ENCODE assay signal across 9 mouse cellular contexts in the genomic region with DNA sequence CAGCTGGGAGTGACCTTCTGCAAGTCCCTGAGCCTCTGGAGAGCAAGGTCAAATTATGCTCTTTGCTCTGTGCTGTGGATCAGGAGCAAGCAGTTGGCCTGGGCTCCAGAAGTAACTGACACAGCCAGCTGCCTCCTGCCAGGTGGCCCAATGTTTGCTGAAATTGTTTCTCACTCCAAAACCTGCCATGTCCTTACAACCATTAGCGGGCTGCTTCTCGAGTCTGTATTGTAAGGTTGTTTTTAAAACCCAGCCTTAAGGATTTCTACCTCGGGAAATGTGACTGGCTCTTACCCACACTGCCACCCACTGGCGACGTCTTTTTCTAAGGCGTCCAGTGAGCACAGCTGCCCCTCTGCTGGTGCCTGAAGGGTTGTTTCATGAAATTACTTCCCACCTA. TPM values are rescaled to one million over a fixed set of nuclear protein-coding genes. Genes with fewer than 3 reads are reported as not detected.
A peak's percentile ranks its signal among the peaks of the same experiment; 100 is the strongest.
DNase-seq lines count a peak whose midpoint lies in the region; ATAC-seq and TF ChIP-seq lines count a peak whose summit lies in the region.
"Had no signal": no experiment of that assay in that cellular context is flagged by ENCODE, and none has a peak within 500 bp of the region (broad histone marks: within the 10 kb centered on the region; RNA-seq: fewer than 3 reads in every experiment).

No protein-coding gene starts in this region.

- no peak for TF ChIP-seq POLR2A in kidney, adult 2 months (IDR thresholded peaks at IDR 0.05; ENCODE audit: low read depth, low read length)
- TF ChIP-seq POLR2A in MEL (IDR thresholded peaks at IDR 0.05; ENCODE audit: control insufficient read depth in 1 of 2, insufficient read depth in 1 of 2, low read depth in 1 of 2, low read length in 2 of 2, poor library complexity in 1 of 2): no peak

- no peaks in the 10 kb centered on the region for H3K36me3 ChIP-seq in kidney, adult 2 months (ENCODE audit: control insufficient read depth, insufficient read depth, low read length)
- H3K36me3 ChIP-seq in kidney, embryonic 16.5 days (ENCODE audit: insufficient read depth, low read length): no peaks in the 10 kb centered on the region
- 0 out of 4 replicates have a peak, but pooled peaks cover 0 to 3% of the 10 kb centered on the region in 2 experiments for H3K36me3 ChIP-seq in MEL (ENCODE audit: control insufficient read depth in 1 of 2, insufficient read depth in 2 of 2, low read length in 2 of 2)
- H3K36me3 ChIP-seq: embryonic facial prominence, embryonic 15.5 days had no signal

- H3K9me3 ChIP-seq in kidney, embryonic 16.5 days (ENCODE audit: low read length): no peaks in the 10 kb centered on the region
- no peaks in the 10 kb centered on the region for H3K9me3 ChIP-seq in MEL (replicated peaks; ENCODE audit: insufficient read depth, low read length)
- H3K9me3 ChIP-seq: embryonic facial prominence, embryonic 15.5 days had no signal

- no peak overlapping the region for H3K4me3 ChIP-seq in kidney, adult 2 months (ENCODE audit: insufficient read depth, low read depth, low read length)
- H3K4me3 ChIP-seq in kidney, embryonic 16.5 days (ENCODE audit: low read length): no peak overlapping the region
- H3K4me3 ChIP-seq in MEL (ENCODE audit: control insufficient read depth in 1 of 2, insufficient read depth in 1 of 2, low read depth in 2 of 2, low read length in 2 of 2): no peak overlapping the region
- H3K4me3 ChIP-seq: embryonic facial prominence, embryonic 15.5 days had no signal

- no peak for ATAC-seq in kidney, embryonic 16.5 days (ENCODE audit: low FRiP score, low TSS enrichment)
- ATAC-seq in common myeloid progenitor, adult 5-6 weeks (replicated peaks; ENCODE audit: low read depth, poor library complexity, severe bottlenecking): peak; percentile 36; the same call in 1 of the 2 replicates
- no peak for ATAC-seq in monocyte, adult 5-6 weeks (replicated peaks; ENCODE audit: insufficient number of reproducible peaks, low FRiP score, low TSS enrichment, poor library complexity, severe bottlenecking)

- no peak overlapping the region for H3K27ac ChIP-seq in kidney, adult 2 months (ENCODE audit: insufficient read depth, low read depth, low read length)
- no peak overlapping the region for H3K27ac ChIP-seq in kidney, embryonic 16.5 days (ENCODE audit: low read length)
- H3K27ac ChIP-seq in MEL (ENCODE audit: control insufficient read depth, low read depth, low read length): no peak overlapping the region
- H3K27ac ChIP-seq: embryonic facial prominence, embryonic 15.5 days had no signal

- no peak overlapping the region for H3K4me2 ChIP-seq in kidney, embryonic 16.5 days (replicated peaks; ENCODE audit: low read depth, low read length)
- H3K4me2 ChIP-seq: embryonic facial prominence, embryonic 15.5 days had no signal

- no peak for TF ChIP-seq EP300 in MEL (IDR thresholded peaks at IDR 0.05; ENCODE audit: low read depth in 1 of 2, low read length in 2 of 2)

- intact Hi-C loops in heart, postnatal 10 days (cut with DNase I): loop anchor here (1.0 to 2.0 kb wide), 2 partner anchors 439 to 598 kb away; no protein-coding TSS in a partner anchor

- 2% methylated on average over 6 of the region's 6 CpGs for WGBS in kidney, adult 2 months
- 2% methylated on average over 6 of the region's 6 CpGs for WGBS in kidney, embryonic 16.5 days

- H3K79me2 ChIP-seq in MEL (ENCODE audit: control insufficient read depth, insufficient read depth, low read length, poor library complexity): peaks cover 7% of the 10 kb centered on the region

- peak; percentile 74 for DNase-seq in kidney, adult 2 months
- DNase-seq in MEL (ENCODE audit: low read depth, low spot score): peak; percentile 52
- peak; percentile 72 to 76 for DNase-seq in heart, postnatal 10 days
- DNase-seq in lung, adult 18-20 months: peak; percentile 53 to 65
- DNase-seq in right cerebral cortex, postnatal 25 days: peak; percentile 58

- no peaks in the 10 kb centered on the region for H3K27me3 ChIP-seq in kidney, adult 2 months (replicated peaks; ENCODE audit: control insufficient read depth, insufficient read depth, low read length)
- no peaks in the 10 kb centered on the region; the same call in 1 of the 2 replicates for H3K27me3 ChIP-seq in kidney, embryonic 16.5 days (ENCODE audit: insufficient read depth, low read length)
- H3K27me3 ChIP-seq in MEL (ENCODE audit: control insufficient read depth in 1 of 2, insufficient read depth in 2 of 2, low read length in 2 of 2): no peaks in the 10 kb centered on the region; a peak in 1 of 4 replicates
- H3K27me3 ChIP-seq: embryonic facial prominence, embryonic 15.5 days had no signal

- TF ChIP-seq RAD21 in MEL (IDR thresholded peaks at IDR 0.05; ENCODE audit: low read depth, low read length): peak; percentile 75

- H3K4me1 ChIP-seq in kidney, adult 2 months (ENCODE audit: control insufficient read depth, insufficient read depth, low read length): peaks cover 9% of the 10 kb centered on the region; the same call in 1 of the 2 replicates
- peaks cover 17% of the 10 kb centered on the region for H3K4me1 ChIP-seq in kidney, embryonic 16.5 days (ENCODE audit: insufficient read depth, low read length)
- H3K4me1 ChIP-seq in MEL (ENCODE audit: control insufficient read depth in 1 of 2, insufficient read depth in 2 of 2, low read length in 2 of 2): no peaks in the 10 kb centered on the region; a peak in 1 of 4 replicates

- H3K9ac ChIP-seq in kidney, embryonic 16.5 days (replicated peaks; ENCODE audit: low read length): no peak overlapping the region
- H3K9ac ChIP-seq in MEL (ENCODE audit: control insufficient read depth, low read depth, low read length, poor library complexity, severe bottlenecking): no peak overlapping the region
- H3K9ac ChIP-seq: embryonic facial prominence, embryonic 15.5 days had no signal

- TF ChIP-seq CTCF in kidney, adult 2 months (conservative IDR thresholded peaks at IDR 0.05; ENCODE audit: insufficient read depth, insufficient read length, low read depth, low read length): peak; percentile 63
- peak; percentile 34 to 74 (median 66) for TF ChIP-seq CTCF in MEL (IDR thresholded peaks at IDR 0.05 in 2 of 3, conservative IDR thresholded peaks at IDR 0.05 in 1 of 3; ENCODE audit: control insufficient read depth in 1 of 3, insufficient read depth in 1 of 3, low read depth in 2 of 3, low read length in 3 of 3, poor library complexity in 1 of 3, severe bottlenecking in 1 of 3)

TF ChIP-seq in MEL, 35 proteins besides CTCF, POLR2A, EP300 and RAD21:
- TF ChIP-seq NRF1 (IDR thresholded peaks at IDR 0.05; ENCODE audit: insufficient read depth, low read depth, low read length, poor library complexity, severe bottlenecking) (no peak), KAT2A (conservative IDR thresholded peaks at IDR 0.05; ENCODE audit: low read depth, low read length) (no peak), ZC3H11A (IDR thresholded peaks at IDR 0.05; ENCODE audit: low read depth, low read length) (peak; percentile 82), SMC3 (IDR thresholded peaks at IDR 0.05; ENCODE audit: low read depth, low read length) (peak; percentile 87), MEF2A (IDR thresholded peaks at IDR 0.05; ENCODE audit: extremely low read depth, insufficient replicate concordance, low read depth, low read length, poor library complexity, severe bottlenecking) (no peak)

RNA-seq across cellular contexts. Expression of a gene that starts 5.0 kb away (rescaled TPM):
- polyA plus RNA-seq in kidney, adult 2 months (2012; rRNA removed): 10.4 and 10.5 TPM in 2 replicates
- 4.1 and 4.8 TPM in 2 replicates for polyA plus RNA-seq in kidney, embryonic 16.5 days (2015; fragmentation: Nextera tagmentation; extraction: Ambion mirVana)
- total RNA-seq in MEL (2012; rRNA removed): 12.4 and 16.4 TPM in 2 replicates
- polyA plus RNA-seq in MEL (2012; ENCODE audit: insufficient read depth in 1 of 2, insufficient read length in 2 of 2, low read depth in 1 of 2, low replicate concordance in 2 of 2, missing spikeins in 1 of 2): 10 to 100 TPM in 1 of 2 experiments, not detected in 1; 23.1 TPM
- 3.1 and 4.0 TPM in 2 replicates for total RNA-seq in common myeloid progenitor, adult 5-6 weeks (2017)
- total RNA-seq in heart, postnatal 10 days (2021): 10 to 100 TPM; 17.7 to 22.0 TPM
- 31.1 to 35.4 TPM (median 33.2 TPM) in 3 replicates for total RNA-seq in monocyte, adult 5-6 weeks (2017)
